Mouse (Mus musculus) embryonic facial prominence, embryonic 15.5 days (tissue): ENCODE data around the gene Mlip. TPM values are rescaled to one million over a fixed set of nuclear protein-coding genes. Genes with fewer than 3 reads are reported as not detected.

Experiments used
- ATAC-seq: fragments of 200-750 bp; cut with Nextera tagmentation; 2 replicates; pipeline ENCODE4 v1.8.0; 2017; ENCODE audit warnings: low read depth, moderate TSS enrichment; ENCODE audit not compliant: insufficient number of reproducible peaks, low FRiP score, low TSS enrichment
- H3K27ac ChIP-seq: fragments of 300-500 bp; sonication (generic); replicated peaks from 2 replicates; pipeline ENCODE4 v1.5.1; 2015; ENCODE audit warnings: mild to moderate bottlenecking, inconsistent platforms
- H3K27me3 ChIP-seq: fragments of 300-500 bp; sonication (generic); 2 replicates; pipeline ENCODE4 v1.6.1; 2015; ENCODE audit warnings: inconsistent platforms
- H3K36me3 ChIP-seq: fragments of 300-500 bp; sonication (generic); 2 replicates; pipeline ENCODE4 v1.6.1; 2015; ENCODE audit warnings: mild to moderate bottlenecking, inconsistent platforms
- H3K4me1 ChIP-seq: fragments of 300-500 bp; sonication (generic); 2 replicates; pipeline ENCODE4 v1.6.1; 2015; ENCODE audit warnings: inconsistent platforms
- H3K4me2 ChIP-seq: fragments of 300-500 bp; sonication (generic); replicated peaks from 2 replicates; pipeline ENCODE4 v1.6.1; 2015; ENCODE audit warnings: mild to moderate bottlenecking, inconsistent platforms
- H3K4me3 ChIP-seq: fragments of 300-500 bp; sonication (generic); replicated peaks from 2 replicates; pipeline ENCODE4 v1.5.1; 2015; ENCODE audit warnings: mild to moderate bottlenecking, inconsistent platforms
- H3K9ac ChIP-seq: fragments of 300-500 bp; sonication (generic); 2 replicates; pipeline ENCODE4 v1.6.1; 2015; ENCODE audit warnings: inconsistent platforms
- H3K9me3 ChIP-seq: fragments of 300-500 bp; sonication (generic); replicated peaks from 2 replicates; pipeline ENCODE4 v1.6.1; 2016; ENCODE audit warnings: inconsistent platforms
- WGBS: fragments of 180-500 bp; shearing (Covaris S2); methylation state at CpG from one replicate; pipeline ENCODE4 v1.1.7; 2015; 5-methylcytosine and 5-hydroxymethylcytosine counted together
- polyA plus RNA-seq: library from polyadenylated mRNA; unstranded; fragments of >200 nt; fragmentation: Nextera tagmentation; extraction: Ambion mirVana; gene quantifications from 2 replicates; pipeline ENCODE4 v1.2.1, GENCODE M21; 2015

The Mlip gene
- polyA plus RNA-seq, 1 experiment from 2014 or later: 6.4 TPM

DNA sequence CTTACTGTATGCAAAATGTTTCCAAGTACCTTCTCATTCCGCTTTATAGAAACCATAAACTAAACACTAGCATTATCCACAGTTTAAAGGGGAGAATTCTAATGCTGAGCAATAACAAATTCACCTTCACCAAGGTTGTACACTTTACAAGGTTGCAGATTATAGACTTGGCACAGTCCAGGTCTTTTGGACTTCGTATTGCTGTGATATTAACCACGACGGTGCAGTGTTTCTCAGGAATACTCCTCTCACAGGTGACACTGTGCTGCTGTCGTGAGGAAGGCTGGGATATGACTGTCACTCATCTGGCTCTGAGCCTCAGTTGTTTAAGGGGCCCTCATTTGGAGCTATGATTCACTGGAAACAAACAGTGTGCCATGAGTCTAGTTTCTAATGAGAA lies 75.5 kb downstream of the Mlip start:
- Histone ChIP-seq H3K27ac (no peak overlapping the region), H3K4me2 (no peak overlapping the region), H3K27me3 (no peaks in the 10 kb centered on the region), H3K9me3 (no peaks in the 10 kb centered on the region), H3K9ac (no peak overlapping the region), H3K36me3 (no peaks in the 10 kb centered on the region), H3K4me3 (no peak overlapping the region), H3K4me1 (no peaks in the 10 kb centered on the region)
- 68% methylated on average over 5 of the region's 5 CpGs for WGBS
- ATAC-seq: no peak

- no peak for ATAC-seq
- no peak overlapping the region for H3K9ac ChIP-seq
- H3K4me1 ChIP-seq: no peaks in the 10 kb centered on the region
- H3K9me3 ChIP-seq: no peaks in the 10 kb centered on the region
- H3K27me3 ChIP-seq: no peaks in the 10 kb centered on the region
- no peaks in the 10 kb centered on the region for H3K36me3 ChIP-seq
- no peak overlapping the region for H3K4me3 ChIP-seq
- no peak overlapping the region for H3K4me2 ChIP-seq
- 44% methylated on average over 5 of the region's 5 CpGs for WGBS
- no peak overlapping the region for H3K27ac ChIP-seq
Measured at GRCm38 (mm10) chr9:77276451-77277154, 76.2 kb downstream of the Mlip start.

DNA sequence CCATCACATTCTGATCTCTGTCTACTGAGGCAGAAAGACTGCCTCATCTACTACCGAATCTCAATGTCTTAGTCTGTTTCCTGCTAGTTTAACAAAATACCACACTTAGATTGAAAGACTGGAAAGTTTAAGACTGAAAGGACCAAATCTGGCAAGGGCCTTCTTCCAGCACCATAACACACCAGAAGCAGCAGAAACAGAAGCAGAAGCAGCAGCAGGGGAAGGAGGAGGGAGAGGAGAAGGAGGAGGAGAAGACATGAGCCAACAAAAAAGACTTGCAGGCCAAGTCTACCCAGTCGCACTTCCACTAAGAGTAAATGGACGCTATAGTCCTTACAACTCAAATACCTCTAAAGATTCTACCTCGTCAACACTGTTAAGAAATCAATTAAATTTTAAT lies 80.0 kb downstream of the Mlip start:
- WGBS: 86% methylated on average over 4 of the region's 4 CpGs
- H3K27me3 ChIP-seq: no peaks in the 10 kb centered on the region
- H3K4me2 ChIP-seq: no peak overlapping the region
- H3K27ac ChIP-seq: no peak overlapping the region
- no peaks in the 10 kb centered on the region for H3K4me1 ChIP-seq
- ATAC-seq: no peak
- no peak overlapping the region for H3K4me3 ChIP-seq
- no peaks in the 10 kb centered on the region for H3K36me3 ChIP-seq
- H3K9ac ChIP-seq: no peak overlapping the region
- H3K9me3 ChIP-seq: no peaks in the 10 kb centered on the region

DNA sequence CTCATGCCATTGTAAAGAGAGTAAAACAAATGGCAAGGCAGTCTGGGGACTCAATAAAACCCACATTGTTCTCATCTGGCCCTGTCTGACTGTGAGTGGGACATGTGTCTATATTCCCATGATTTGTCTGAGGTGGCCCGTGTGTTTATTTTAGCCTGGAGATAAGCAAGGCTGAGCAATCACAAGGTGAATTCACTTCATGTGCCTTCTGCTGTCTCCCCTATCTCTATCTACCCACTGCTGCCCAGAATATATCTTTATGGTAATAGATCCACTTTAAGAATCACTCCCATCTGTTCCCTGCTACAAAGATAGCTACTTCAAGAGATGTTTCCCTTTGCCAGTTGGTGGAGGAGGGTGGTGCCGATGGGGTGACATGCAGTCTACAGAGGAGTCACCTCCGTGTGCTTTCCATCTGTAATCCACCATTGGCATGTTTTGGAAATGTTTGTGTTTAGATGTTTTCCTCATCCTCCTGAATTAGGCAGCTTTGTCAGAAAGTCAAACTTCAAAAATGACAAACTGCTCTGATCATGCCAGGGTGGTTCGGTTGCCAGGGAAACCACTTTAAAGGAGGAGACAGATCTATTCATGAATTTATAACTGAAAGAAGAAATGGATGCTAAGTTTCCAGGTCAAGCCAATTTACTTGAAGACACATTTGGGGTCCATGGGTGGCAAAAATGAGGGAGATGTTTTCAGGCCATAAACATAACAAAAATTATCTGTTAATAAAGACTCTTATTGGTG lies 87.3 kb downstream of the Mlip start:
- no peaks in the 10 kb centered on the region for H3K27me3 ChIP-seq
- H3K4me3 ChIP-seq: no peak overlapping the region
- no peaks in the 10 kb centered on the region for H3K4me1 ChIP-seq
- WGBS: 73% methylated on average over 4 of the region's 4 CpGs
- no peak overlapping the region for H3K9ac ChIP-seq
- H3K9me3 ChIP-seq: no peaks in the 10 kb centered on the region
- H3K36me3 ChIP-seq: no peaks in the 10 kb centered on the region
- H3K27ac ChIP-seq: no peak overlapping the region
- H3K4me2 ChIP-seq: no peak overlapping the region
- ATAC-seq: no peak

DNA sequence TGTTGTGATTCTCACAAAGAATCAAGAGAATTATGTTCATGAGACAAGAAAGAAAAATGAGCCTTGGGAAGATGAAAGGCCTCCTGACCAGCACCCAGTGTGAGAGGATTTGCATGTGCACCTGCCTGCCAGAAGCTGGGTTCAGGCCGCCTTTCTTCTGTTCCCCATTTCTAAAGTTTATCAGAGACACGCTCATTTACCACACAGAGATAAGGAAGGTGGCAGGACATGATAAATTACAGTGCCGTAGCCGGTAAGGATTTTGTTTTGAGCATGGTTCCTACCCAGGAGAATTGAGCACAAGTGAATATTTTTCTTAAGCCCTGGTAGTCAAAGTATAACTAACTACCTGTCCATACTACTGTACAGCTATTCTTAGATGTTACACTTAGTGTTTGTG lies 93.7 kb downstream of the Mlip start:
- no peaks in the 10 kb centered on the region for H3K9me3 ChIP-seq
- 85% methylated on average over 4 of the region's 4 CpGs for WGBS
- no peaks in the 10 kb centered on the region for H3K27me3 ChIP-seq
- no peak overlapping the region for H3K4me3 ChIP-seq
- H3K4me1 ChIP-seq: no peaks in the 10 kb centered on the region
- ATAC-seq: no peak
- H3K36me3 ChIP-seq: no peaks in the 10 kb centered on the region
- no peak overlapping the region for H3K9ac ChIP-seq
- no peak overlapping the region for H3K4me2 ChIP-seq
- no peak overlapping the region for H3K27ac ChIP-seq

DNA sequence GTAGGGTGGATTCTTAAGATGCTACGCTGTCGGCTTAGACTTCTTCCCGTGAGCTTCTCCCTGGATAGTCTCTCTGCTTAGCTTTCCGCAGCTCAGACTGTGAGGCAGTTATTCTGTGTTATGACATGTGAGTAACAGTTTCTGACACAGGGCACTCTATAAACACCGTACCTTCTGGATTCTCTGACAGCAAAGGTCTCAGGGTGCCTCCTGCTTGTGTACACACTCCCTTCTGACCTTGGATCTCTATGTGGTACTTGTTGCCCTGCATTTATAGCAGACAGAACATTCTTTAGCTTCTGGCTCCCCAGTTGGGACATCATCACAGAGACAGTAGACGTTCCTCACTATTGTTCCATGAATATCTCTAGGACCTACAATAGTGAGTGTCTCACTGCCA lies 94.5 kb downstream of the Mlip start:
- 85% methylated on average over 6 of the region's 6 CpGs for WGBS
- Histone ChIP-seq H3K4me2 (no peak overlapping the region), H3K4me3 (no peak overlapping the region), H3K27ac (no peak overlapping the region), H3K9me3 (no peaks in the 10 kb centered on the region), H3K27me3 (no peaks in the 10 kb centered on the region), H3K9ac (no peak overlapping the region), H3K4me1 (no peaks in the 10 kb centered on the region), H3K36me3 (no peaks in the 10 kb centered on the region)
- ATAC-seq: no peak

- Histone ChIP-seq H3K36me3 (no peaks in the 10 kb centered on the region), H3K4me2 (no peak overlapping the region), H3K27me3 (no peaks in the 10 kb centered on the region), H3K4me1 (no peaks in the 10 kb centered on the region), H3K9me3 (no peaks in the 10 kb centered on the region), H3K4me3 (no peak overlapping the region), H3K27ac (no peak overlapping the region), H3K9ac (no peak overlapping the region)
- no peak for ATAC-seq
- 80% methylated on average over 3 of the region's 3 CpGs for WGBS
Measured at GRCm38 (mm10) chr9:77254514-77254913, 98.3 kb downstream of the Mlip start.

DNA sequence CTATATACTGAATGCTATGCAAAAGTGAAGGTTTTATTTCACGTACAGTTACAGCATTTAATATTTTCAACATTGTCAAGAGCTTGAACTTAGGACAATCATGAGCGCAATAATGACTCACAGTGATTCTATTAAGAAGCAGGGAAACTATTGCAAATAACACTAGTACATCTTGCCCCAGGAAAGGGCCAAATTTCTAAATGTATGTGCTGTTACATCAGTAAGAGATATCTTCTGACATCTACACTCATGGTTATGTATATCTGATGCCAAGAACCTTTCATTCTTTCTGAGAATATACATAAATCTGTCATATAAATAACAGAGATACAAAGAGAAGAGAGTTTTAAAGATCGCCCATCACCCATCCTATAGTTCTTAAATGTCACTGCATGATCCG lies 100.0 kb downstream of the Mlip start:
- WGBS: 78% methylated on average over 4 of the region's 4 CpGs
- no peak for ATAC-seq
- no peaks in the 10 kb centered on the region for H3K36me3 ChIP-seq

DNA sequence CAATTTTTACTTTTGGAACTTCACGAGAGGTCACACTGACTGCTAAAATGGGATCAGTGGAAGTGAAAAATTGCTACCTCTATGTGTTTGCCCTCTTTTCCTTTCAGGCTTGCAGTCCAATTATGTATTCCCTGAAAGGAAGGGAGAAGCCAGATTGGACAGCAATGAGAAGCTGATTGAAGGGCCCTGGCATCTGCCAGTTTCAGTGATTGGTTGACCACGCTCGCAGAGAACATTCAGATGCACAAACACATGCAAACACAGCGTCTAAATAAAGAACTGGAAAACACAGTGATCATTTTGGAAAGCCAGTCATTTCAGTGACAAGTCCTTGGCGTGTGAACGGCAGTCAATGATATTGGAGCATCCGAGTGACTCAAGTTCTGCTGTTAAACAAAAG lies 100.6 kb downstream of the Mlip start:
- no peak overlapping the region for H3K4me3 ChIP-seq
- 64% methylated on average over 7 of the region's 7 CpGs for WGBS
- no peaks in the 10 kb centered on the region for H3K27me3 ChIP-seq
- ATAC-seq: no peak
- no peaks in the 10 kb centered on the region for H3K4me1 ChIP-seq
- H3K27ac ChIP-seq: no peak overlapping the region
- no peak overlapping the region for H3K4me2 ChIP-seq
- no peaks in the 10 kb centered on the region for H3K9me3 ChIP-seq
- H3K36me3 ChIP-seq: no peaks in the 10 kb centered on the region
- H3K9ac ChIP-seq: no peak overlapping the region

More for the DNA sequence above, 100.0 kb downstream of the Mlip start:
- no peaks in the 10 kb centered on the region for H3K9me3 ChIP-seq
- no peak overlapping the region for H3K9ac ChIP-seq
- H3K4me2 ChIP-seq: no peak overlapping the region
- H3K4me3 ChIP-seq: no peak overlapping the region
- H3K27me3 ChIP-seq: no peaks in the 10 kb centered on the region
- no peaks in the 10 kb centered on the region for H3K4me1 ChIP-seq
- no peak overlapping the region for H3K27ac ChIP-seq

DNA sequence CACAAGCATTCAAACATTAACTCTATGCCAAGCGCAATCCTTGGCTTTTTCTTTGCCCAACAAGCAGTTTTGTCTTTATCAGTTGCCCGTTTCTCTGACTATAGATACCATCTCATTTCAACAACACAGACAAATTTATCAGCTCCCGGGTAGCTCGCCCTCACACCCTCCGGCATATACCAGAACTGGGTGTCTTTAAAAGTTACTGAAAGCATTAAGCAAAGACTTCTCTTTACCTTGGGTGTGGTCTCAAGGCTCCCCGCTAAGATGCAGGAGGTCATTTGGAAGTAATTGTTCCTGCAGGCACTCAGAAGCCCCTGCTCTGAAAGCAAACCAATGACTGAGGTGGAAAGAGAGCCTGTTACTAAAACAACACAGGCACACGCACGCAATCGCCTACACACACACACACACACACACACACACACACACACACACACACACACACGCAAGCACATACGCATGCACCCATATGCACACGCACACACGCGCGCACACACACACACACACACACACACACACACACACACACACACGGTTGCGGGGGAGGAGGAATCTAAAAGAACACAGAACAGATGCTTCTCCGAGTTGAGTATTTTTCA lies 101.2 kb downstream of the Mlip start:
- Histone ChIP-seq H3K27ac (no peak overlapping the region), H3K4me1 (no peaks in the 10 kb centered on the region), H3K9ac (no peak overlapping the region), H3K4me3 (no peak overlapping the region), H3K27me3 (no peaks in the 10 kb centered on the region), H3K36me3 (no peaks in the 10 kb centered on the region), H3K4me2 (no peak overlapping the region), H3K9me3 (no peaks in the 10 kb centered on the region)
- 73% methylated on average over 18 of the region's 18 CpGs for WGBS
- ATAC-seq: no peak

GRCm38 (mm10) chr9:77198250-77198649 lies 154.5 kb downstream of the Mlip start:
- no peak for ATAC-seq
- WGBS: 55% methylated on average over 1 of the region's 1 CpGs
- Histone ChIP-seq H3K4me1 (no peaks in the 10 kb centered on the region), H3K36me3 (no peaks in the 10 kb centered on the region), H3K4me2 (no peak overlapping the region), H3K9me3 (no peaks in the 10 kb centered on the region), H3K4me3 (no peak overlapping the region), H3K27me3 (no peaks in the 10 kb centered on the region), H3K9ac (no peak overlapping the region), H3K27ac (no peak overlapping the region)
